Comparison of ENCODE assay signal across 13 mouse cellular contexts in the genomic region with DNA sequence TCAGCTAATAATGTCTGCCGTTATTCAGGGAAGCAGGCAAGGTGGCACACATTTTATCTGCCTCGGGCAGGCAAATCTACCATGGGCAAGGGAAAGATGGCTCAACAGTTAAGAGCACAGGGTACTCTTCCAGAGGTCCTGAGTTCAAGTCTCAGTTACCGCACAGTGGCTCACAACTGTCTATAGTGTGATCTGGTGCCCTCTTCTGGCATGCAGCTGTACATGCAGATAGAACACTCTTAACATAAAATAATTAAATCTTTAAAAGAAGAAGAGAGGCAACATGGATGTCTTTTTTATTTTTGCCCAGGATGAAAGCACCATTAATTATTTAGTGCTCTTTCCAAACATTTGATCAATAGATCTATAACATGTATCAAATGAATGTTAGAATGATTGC. TPM values are rescaled to one million over a fixed set of nuclear protein-coding genes. Genes with fewer than 3 reads are reported as not detected.
A peak's percentile ranks its signal among the peaks of the same experiment; 100 is the strongest.
DNase-seq lines count a peak whose midpoint lies in the region; ATAC-seq and TF ChIP-seq lines count a peak whose summit lies in the region.
"Had no signal": no experiment of that assay in that cellular context is flagged by ENCODE, and none has a peak within 500 bp of the region (broad histone marks: within the 10 kb centered on the region; RNA-seq: fewer than 3 reads in every experiment).

No protein-coding gene starts in this region.

- ATAC-seq in megakaryocyte, adult 5-6 weeks (ENCODE audit: poor library complexity, severe bottlenecking): peak; percentile 52; the same call in 1 of the 2 replicates
- ATAC-seq: forebrain, embryonic 15.5 days had no signal

- H3K4me1 ChIP-seq in cerebellum, adult 2 months (ENCODE audit: control insufficient read depth, insufficient read depth, low read length): no peaks in the 10 kb centered on the region
- H3K4me1 ChIP-seq in lung, adult 2 months (ENCODE audit: control insufficient read depth, insufficient read depth, low read length): no peaks in the 10 kb centered on the region
- H3K4me1 ChIP-seq: forebrain, embryonic 15.5 days; hindbrain, embryonic 15.5 days; midbrain, embryonic 12.5 days had no signal

- TF ChIP-seq POLR2A in cerebellum, adult 2 months (IDR thresholded peaks at IDR 0.05; ENCODE audit: borderline replicate concordance, insufficient read depth, low read length): no peak
- no peak for TF ChIP-seq POLR2A in lung, adult 2 months (IDR thresholded peaks at IDR 0.05; ENCODE audit: borderline replicate concordance, extremely low read depth, low read depth, low read length)

- H3K27ac ChIP-seq in cerebellum, adult 2 months (ENCODE audit: insufficient read depth, low read length): no peak overlapping the region
- H3K27ac ChIP-seq: forebrain, embryonic 15.5 days; hindbrain, embryonic 15.5 days; midbrain, embryonic 12.5 days had no signal

- 94% methylated on average over 3 of the region's 3 CpGs for WGBS in cerebellum, adult 2 months
- 84% methylated on average over 3 of the region's 3 CpGs for WGBS in lung, adult 2 months

- peak; percentile 41; the same call in 1 of the 2 replicates for TF ChIP-seq CTCF in cerebellum, adult 2 months (IDR thresholded peaks at IDR 0.05; ENCODE audit: borderline replicate concordance, insufficient read depth, low read depth, low read length)
- TF ChIP-seq CTCF in lung, adult 2 months (IDR thresholded peaks at IDR 0.05; ENCODE audit: insufficient read depth, low read length): peak; percentile 29; the same call in 1 of the 2 replicates

- no peak overlapping the region for H3K4me3 ChIP-seq in cerebellum, adult 2 months (replicated peaks; ENCODE audit: insufficient read depth, low read depth, low read length)
- H3K4me3 ChIP-seq in lung, adult 2 months (replicated peaks; ENCODE audit: extremely low read depth, low read depth, low read length): no peak overlapping the region
- H3K4me3 ChIP-seq: forebrain, embryonic 15.5 days; hindbrain, embryonic 15.5 days; midbrain, embryonic 12.5 days had no signal

- no peaks in the 10 kb centered on the region for H3K27me3 ChIP-seq in cerebellum, adult 2 months (ENCODE audit: control insufficient read depth, insufficient read depth, low read length)
- H3K27me3 ChIP-seq: forebrain, embryonic 15.5 days; hindbrain, embryonic 15.5 days; midbrain, embryonic 12.5 days had no signal

- intact Hi-C loops in left cerebral cortex, postnatal 4 days (cut with DNase I): no loop called here

- no peak for DNase-seq in cerebellum, adult 2 months
- no peak for DNase-seq in cerebellum, adult 8-10 months
- DNase-seq in lung, adult 2 months: no peak
- no peak for DNase-seq in lung, postnatal 4 days
- peak; percentile 32 for DNase-seq in MN1 (ENCODE audit: low spot score)
- no peak for DNase-seq in gastrocnemius, postnatal 10 days
- no peak for DNase-seq in left cerebral cortex, postnatal 4 days
- DNase-seq: adrenal gland, postnatal 14 days; embryo, embryonic 11 days had no signal

RNA-seq across cellular contexts. Expression of gene Numbl, which starts 19.0 kb away (rescaled TPM):
- 56.7 and 64.1 TPM in 2 replicates for polyA plus RNA-seq in cerebellum, adult 2 months (2012; rRNA removed)
- 33.0 and 36.4 TPM in 2 replicates for polyA plus RNA-seq in lung, adult 2 months (2012; rRNA removed)
- total RNA-seq in megakaryocyte, adult 5-6 weeks (2015): 2.8 and 4.3 TPM in 2 replicates
- 2.5 and 2.6 TPM in 2 replicates for total RNA-seq in megakaryocyte, adult 5-6 weeks (2017)
- 10 to 100 TPM; 14.7 to 17.0 TPM for total RNA-seq in gastrocnemius, postnatal 10 days (2021)
- 100 to 1,000 TPM; 101 to 104 TPM for total RNA-seq in left cerebral cortex, postnatal 4 days (2021)

RNA-seq across cellular contexts. Expression of gene Coq8b, which starts 44.4 kb away (rescaled TPM):
- 20.8 and 23.9 TPM in 2 replicates for polyA plus RNA-seq in cerebellum, adult 2 months (2012; rRNA removed)
- 68.6 and 76.8 TPM in 2 replicates for polyA plus RNA-seq in lung, adult 2 months (2012; rRNA removed)
- 12.0 and 16.8 TPM in 2 replicates for total RNA-seq in megakaryocyte, adult 5-6 weeks (2015)
- total RNA-seq in megakaryocyte, adult 5-6 weeks (2017): 7.5 and 15.2 TPM in 2 replicates
- 1 to 10 TPM; 4.2 to 6.4 TPM for total RNA-seq in gastrocnemius, postnatal 10 days (2021)
- total RNA-seq in left cerebral cortex, postnatal 4 days (2021): 10 to 100 TPM; 23.6 to 27.0 TPM

RNA-seq across cellular contexts. Expression of gene Itpkc, which starts 48.7 kb away (rescaled TPM):
- 12.4 and 13.2 TPM in 2 replicates for polyA plus RNA-seq in cerebellum, adult 2 months (2012; rRNA removed)
- polyA plus RNA-seq in lung, adult 2 months (2012; rRNA removed): 8.6 and 11.2 TPM in 2 replicates
- 1.6 and 2.7 TPM in 2 replicates for total RNA-seq in megakaryocyte, adult 5-6 weeks (2015)
- total RNA-seq in megakaryocyte, adult 5-6 weeks (2017): 1.6 and 4.7 TPM in 2 replicates
- total RNA-seq in gastrocnemius, postnatal 10 days (2021): 1 to 10 TPM; 4.3 to 6.3 TPM
- total RNA-seq in left cerebral cortex, postnatal 4 days (2021): 10 to 100 TPM; 14.1 to 14.3 TPM

Comparison
In these comparisons a context has a peak if more than half of its experiments do, and no peak if none do; other contexts are left out.
1. RNA of gene Numbl, which starts 19.0 kb away (total RNA-seq): 101 to 104 TPM in left cerebral cortex, postnatal 4 days; 14.7 to 17.0 TPM in gastrocnemius, postnatal 10 days and 2.5 to 4.3 TPM in megakaryocyte, adult 5-6 weeks; every median in the first group is over 4 times any median in the second.